Mouse (Mus musculus) left cerebral cortex, postnatal 25 days (tissue): ENCODE measurements around the gene Rfx8. TPM values are rescaled to one million over a fixed set of nuclear protein-coding genes. Genes with fewer than 3 reads are reported as not detected.

Experiments used
- DNase-seq, 2 experiments: peaks; one replicate each; pipeline ENCODE4 v3.0.0; 2022; ENCODE audit warnings: low spot score in 2 of 2, mixed read lengths in 1 of 2
- intact Hi-C: fragments of 180-260 bp; cut with DNase I; formaldehyde crosslinking; loops from one replicate; pipeline ENCODE4 v1.15.1; 2025
- total RNA-seq, 2 experiments: library from RNA; stranded (reverse); gene quantifications; 2 replicates each; pipeline ENCODE4 v1.2.3; 2021

Rfx8 gene
- total RNA-seq, 2 experiments from 2014 or later, result 0.16 TPM; not detected in 1

DNA sequence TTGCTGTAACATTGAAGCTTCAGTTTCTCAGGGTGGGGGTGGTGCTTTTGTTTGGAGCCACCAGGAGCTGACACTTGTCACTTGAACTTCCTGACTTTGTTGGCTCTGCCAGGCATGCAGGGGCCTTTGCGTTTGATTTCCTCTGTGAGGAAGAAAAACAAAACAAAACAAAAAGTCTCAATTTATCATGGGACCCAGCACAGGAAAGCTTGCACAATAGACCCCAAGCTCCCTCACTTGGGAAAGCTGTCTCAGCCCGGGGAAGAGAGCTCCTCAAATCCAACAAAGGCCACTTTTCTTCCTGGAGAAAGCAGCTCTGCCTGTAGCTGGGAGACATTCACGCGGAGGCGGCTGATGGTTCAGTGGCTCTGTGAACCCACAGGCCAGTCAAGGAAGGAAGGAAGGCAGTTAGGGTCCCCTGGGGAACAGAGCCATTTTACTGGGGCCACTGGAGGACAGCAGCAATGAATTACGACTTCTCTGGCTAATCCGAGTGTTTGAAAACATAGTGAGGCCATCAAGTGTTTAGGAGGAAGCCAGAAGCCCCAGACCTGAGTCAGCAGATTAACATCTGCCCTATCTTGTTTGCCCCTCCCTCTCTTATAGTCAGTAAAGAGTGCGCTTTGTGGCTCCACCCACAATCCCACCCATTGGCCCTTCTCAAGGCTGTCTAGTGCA lies 15.3 kb upstream of the Rfx8 start:
- DNase-seq, result no peak
- intact Hi-C loops, result loop anchor here (2.0 kb wide), 1 partner anchor 15 kb away; the partner anchor contains the start of gene Rfx8

DNA sequence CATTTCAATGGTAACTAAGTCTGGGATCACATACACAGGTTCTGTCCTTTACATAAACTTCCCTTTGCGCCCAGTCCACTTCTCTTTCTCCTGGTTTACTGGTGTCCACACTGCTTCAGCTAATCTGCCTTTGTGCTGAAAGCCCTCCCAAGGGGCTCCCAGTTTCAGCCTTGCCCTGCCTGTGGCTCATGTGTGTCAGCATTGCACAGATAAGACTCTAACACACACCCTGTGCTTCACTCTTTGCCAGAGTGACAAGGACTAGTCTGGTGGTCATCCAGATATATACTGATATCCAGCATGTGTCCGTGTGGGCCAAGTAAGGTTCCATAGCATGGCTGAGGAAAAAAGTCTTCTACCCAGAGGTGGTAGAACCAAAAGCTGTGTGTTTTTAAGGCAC lies 14.7 kb upstream of the Rfx8 start:
- no peak for DNase-seq
- intact Hi-C loops, result loop anchor here (2.0 kb wide), 1 partner anchor 15 kb away; the partner anchor contains the start of gene Rfx8

DNA sequence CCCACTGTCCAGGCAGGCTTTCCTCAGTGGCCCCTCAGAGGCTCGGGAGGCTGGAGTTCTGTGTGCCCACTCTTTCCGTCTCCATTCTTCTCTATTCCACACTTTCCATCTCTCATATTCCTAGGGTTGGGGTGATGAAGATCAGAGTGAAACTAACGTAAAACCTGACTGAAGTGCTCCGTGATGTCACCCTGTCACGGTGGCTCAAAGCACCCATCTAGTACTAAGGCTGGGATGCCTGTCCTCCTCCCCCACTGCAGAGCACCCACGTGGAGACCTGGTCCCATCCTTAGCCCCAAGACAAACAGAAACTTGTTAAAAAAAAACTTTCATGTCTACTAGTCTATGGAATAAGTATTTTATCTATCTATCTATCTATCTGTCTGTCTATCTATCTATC lies 14.1 kb upstream of the Rfx8 start:
- no peak for DNase-seq
- intact Hi-C loops, result loop anchor here (2.0 kb wide), 1 partner anchor 14 kb away; the partner anchor contains the start of gene Rfx8

DNA sequence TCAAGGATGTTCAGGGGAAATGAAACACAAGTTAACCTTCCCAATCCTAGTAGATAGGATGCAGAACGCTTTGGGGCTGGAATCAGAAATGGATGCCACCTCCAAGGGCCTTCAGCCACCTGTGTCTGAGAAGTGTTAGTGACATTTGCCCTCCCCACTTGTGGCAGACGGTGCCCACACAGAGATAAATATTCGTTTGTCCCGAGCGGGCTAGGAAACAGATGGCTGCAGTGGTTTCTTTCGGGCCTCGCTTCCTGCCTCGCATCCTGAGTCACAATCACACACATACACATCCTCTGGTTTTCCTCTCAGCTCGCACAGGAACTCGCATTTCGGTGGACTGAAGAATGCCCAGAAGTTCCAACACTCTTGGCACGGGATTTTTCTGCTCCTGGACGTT lies 13.5 kb upstream of the Rfx8 start:
- intact Hi-C loops, result loop anchor here (2.0 kb wide), 1 partner anchor 14 kb away; the partner anchor contains the start of gene Rfx8
- DNase-seq, result no peak

DNA sequence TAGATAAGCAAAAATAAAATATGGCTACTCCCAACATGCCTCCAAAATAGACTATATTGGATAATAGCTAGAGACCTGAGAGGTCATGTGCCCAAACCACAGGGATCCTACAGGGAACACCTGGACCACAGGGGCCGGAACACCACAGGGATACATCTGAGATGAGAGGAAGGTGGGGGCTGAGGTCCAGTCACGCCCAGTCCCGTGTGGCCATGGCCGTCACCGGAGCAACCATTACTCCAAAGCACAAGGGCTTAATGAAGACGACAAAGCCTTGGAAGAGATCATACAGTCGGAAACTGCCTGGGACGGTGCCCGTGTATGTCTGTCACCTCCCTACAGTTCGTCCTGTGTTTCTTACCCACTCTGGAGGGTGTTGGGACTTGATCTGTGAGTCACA lies 13.1 kb upstream of the Rfx8 start:
- intact Hi-C loops, result loop anchor here (2.0 kb wide), 1 partner anchor 13 kb away; the partner anchor contains the start of gene Rfx8
- no peak for DNase-seq

DNA sequence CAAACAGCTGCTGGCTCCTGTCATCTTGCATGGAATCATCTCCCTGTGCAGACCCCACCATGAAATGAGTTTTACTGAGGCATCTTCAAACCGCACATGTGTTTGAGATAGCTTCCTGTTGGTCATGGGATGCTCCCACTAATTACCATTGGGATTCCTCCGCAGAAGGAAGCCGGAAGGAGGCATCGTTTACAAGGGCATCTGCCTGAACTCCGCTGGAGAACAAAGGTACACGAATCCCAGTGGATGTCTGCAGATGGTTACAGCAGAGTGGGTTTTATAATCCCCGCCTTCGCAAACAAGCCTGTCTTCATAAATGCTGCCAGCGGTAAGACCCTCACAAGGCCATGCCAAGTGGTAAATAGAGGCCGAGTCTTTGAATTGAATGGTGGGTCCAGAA lies 11.3 kb upstream of the Rfx8 start:
- intact Hi-C loops, result no loop called here
- DNase-seq, result no peak

DNA sequence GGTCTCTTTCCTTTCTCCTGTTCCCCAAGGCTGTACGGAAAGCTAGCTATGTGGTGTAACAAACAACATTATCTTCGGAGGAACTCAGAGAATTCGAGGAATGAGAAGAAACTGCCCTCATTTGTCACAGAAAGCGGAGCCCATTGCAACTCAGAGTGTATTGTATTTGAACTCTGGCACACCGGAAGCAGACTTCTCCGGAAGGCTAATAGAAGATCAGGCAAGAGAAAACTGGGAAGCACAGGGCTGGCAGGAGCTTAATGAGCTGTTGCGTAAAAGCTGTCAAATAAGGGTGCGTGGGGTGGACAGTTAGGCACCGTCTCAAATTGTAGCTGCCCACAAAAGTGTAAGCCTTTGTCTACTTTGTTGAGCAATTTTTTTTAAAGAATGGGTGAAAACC lies 10.7 kb upstream of the Rfx8 start:
- no peak for DNase-seq
- intact Hi-C loops, result no loop called here

DNA sequence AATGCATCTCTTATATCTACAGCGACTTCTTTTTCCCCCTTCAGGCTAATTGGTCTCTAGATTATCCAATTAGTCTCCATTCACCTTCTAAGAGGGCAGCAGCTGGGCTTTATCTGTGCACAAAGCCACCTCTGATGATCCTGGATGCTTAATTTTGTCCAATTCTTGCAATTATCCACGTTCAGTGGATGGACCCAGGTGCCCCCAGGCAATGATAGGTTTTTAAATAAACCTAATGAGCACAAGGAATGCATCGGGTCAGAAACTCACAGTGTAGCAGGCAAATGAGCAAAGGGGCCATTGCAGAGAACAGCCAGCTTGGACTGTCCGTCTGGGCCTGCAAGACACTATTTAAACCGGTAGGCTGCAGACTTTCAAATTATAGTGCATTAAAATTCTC lies 10.1 kb upstream of the Rfx8 start:
- no peak for DNase-seq
- intact Hi-C loops, result no loop called here

DNA sequence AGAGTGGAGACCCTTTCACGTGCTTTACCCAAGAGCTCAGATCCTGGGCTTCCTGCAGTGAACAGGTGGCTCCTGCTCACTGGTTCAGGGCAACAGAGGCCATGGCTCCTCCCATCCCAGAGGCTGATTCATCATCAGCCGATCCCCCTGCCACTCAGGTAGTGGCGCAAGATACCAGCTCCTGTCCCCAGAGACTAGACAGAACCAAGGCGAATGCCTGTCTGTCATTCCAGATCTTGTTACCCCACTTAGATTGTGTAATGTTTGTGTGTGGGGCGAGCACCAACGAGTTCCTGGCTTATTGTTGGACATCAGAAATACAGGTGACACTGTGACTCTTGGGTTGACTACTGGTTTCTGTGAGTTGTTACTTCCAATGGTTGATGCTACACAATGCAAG lies 9.1 kb upstream of the Rfx8 start:
- no peak for DNase-seq
- intact Hi-C loops, result no loop called here

DNA sequence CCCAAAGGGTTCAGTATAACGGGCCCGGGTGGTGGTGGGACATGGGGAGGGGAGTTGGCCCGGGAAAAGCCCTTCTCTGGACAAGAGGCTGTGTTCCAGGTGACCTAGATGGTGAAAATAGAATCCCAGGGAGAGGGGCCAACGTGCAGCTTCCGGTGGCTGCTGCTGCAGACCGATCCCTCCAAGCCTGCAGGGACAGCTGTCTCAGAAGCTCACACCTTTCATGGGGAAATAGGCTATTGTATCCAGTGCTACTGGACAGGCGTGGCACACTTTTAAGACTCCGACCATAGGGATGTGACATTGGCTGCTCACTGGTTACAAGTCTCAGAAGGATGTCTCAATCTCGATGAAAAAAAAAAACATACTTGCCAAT lies 542 bp upstream of the Rfx8 start:
- no peak for DNase-seq
- intact Hi-C loops, result loop anchor here (2.0 kb wide), 1 partner anchor 13 kb away; no protein-coding TSS in a partner anchor

DNA sequence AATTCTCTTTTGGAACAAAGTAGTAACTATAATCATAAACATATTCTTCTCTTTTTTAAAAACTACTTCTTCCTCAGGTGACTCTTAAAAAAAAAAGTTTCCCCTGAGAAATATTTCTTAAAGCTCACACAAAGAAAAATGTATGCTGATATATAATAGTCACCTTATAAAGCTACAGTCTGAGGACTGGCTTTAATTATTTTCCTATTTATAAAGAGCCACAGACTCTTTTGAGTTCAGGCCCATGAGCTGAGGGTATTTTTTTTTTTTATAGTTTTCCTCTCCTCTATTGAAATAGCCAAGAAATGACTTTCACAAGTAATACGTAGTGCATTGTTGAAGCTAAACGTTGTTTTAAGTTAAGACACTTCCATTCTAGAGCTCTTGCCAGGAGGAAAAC lies 611 bp downstream of the Rfx8 start:
- DNase-seq, result no peak
- intact Hi-C loops, result loop anchor here (2.0 kb wide), 1 partner anchor 15 kb away; no protein-coding TSS in a partner anchor

DNA sequence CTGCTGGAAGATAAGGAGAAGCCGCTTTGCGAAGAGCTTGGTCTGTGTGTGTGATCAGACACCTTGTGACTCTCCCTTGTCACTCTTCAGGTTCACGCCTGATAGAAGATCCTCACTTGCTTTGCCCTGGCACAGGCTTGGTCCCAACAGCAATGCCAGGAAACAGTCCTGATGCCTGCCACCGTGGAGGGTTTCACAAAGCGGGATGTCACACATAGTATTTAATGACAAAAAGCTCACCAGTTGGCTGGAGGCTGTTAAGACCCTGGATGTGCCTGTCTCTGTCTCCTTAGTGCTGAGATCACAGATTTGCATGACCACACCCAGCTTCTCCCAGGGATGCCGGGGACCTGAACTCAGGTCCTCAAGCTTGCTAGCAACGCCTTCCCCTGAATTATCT lies 5.2 kb downstream of the Rfx8 start:
- DNase-seq, result no peak
- intact Hi-C loops, result no loop called here

DNA sequence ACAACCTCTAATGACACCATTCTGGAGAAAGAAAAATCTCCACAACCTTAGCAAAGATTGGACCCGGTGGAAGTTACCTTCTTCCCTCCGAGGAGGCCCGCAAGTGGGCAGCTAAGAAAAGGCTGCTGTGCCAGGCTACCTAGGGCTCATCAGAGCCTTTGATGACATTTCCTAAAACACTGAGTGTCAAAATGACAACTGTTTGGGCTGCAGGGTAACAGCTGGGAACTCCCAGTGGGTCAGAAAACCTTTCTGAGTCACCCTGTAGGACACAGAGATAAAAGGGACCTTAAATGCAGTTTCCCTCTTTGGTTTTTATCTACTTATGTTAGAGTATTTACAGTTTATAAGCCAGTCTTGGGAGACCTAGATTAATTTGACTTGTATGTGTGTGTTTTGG lies 6.1 kb downstream of the Rfx8 start:
- no peak for DNase-seq
- intact Hi-C loops, result no loop called here

DNA sequence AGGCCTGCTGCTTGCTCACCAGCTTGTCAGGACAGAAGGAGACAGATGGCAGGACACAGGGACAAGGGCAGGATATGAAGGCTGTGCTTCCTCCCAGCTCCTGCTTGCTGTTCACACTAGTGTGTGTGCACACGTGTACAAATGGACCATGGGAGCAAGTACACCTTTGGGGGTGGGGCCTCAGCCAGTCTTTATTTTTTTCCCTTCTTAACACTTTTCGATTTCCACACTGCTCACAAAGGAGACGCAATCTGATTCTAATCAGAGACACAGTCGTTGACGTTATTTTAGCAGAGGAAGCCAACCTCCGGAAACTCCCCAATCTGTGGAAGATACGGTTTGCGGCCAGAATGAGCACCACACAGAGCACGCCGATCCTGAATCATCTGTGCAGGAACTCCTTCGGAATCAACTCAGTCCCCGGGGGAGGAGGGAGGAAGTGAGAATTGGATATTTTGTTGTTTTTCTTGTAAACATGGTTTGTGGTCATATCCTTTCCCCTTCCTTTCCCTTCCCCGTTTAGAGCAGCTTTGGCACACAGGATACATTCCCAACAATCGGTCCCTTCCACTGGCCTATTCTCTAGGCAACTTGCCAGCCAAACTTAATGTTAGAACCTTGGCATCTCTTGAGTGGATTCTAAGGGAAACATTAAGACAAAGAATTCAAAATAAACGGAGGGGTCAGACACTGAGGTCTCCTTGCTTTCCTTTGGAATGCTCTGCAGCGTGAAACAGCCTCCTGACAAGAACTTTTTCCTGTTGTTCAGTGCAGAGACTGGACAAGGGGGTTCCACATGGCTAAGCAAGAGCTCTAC lies 6.7 kb downstream of the Rfx8 start:
- intact Hi-C loops, result no loop called here
- DNase-seq, result peak in 1 of 2 experiments; percentile 28

DNA sequence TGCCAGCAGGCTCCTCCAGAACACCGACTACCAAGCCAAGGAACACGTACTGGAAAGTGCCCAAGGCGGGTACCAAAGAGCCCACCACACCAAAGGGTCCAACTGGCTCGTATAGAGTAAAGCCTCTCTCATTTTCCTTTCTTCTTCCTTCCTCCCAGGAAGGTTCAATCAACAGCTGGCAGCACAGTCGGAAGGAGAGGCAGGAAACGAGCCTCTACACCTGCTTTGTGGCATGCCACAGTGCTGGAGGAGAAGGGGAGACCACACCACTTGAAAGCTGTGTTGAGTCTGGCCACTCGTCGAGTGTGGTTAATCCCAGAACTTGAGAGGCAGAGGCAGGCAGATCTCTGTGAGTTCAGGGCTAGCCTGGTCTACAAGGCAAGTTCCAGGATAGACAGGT lies 7.5 kb downstream of the Rfx8 start:
- no peak for DNase-seq
- intact Hi-C loops, result no loop called here

DNA sequence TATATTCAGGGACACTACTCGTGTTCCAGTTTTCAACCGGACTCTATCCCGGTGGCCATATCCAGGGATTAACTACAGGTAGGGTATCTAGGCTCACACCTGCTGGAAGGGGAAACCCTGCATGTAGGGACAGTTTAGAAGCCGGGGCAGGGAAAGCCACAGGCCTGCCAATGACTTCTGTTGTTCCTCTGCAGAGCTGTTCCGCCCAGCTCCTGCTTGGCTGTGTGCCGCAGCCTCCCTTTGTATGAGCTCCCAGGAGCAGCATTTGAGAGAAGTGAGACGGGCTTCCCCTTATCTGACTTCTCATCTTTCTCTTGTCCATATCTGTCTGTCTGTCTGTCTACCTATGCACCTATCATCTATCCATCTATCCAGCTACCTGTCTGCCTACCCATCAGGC lies 8.5 kb downstream of the Rfx8 start:
- intact Hi-C loops, result no loop called here
- DNase-seq, result no peak

DNA sequence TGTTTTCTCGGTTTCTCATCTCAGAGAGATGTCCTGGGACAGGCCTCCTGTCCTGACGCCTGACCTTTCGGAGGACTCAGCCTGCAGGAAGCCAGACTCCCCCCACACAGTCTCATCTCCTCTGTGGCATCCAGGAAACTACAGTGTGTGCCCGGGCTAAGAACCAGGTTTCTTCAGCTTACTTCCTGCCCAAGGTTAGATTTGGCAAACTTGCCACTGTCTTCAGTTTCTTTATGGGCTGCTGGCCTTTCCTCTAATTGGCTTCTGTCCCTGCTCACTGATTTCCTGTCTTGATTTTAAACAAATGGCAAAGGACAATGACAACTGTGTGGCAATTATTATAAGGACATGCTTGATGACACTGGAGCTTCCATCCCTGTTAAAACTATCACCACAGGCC lies 10.2 kb downstream of the Rfx8 start:
- intact Hi-C loops, result no loop called here
- no peak for DNase-seq

DNA sequence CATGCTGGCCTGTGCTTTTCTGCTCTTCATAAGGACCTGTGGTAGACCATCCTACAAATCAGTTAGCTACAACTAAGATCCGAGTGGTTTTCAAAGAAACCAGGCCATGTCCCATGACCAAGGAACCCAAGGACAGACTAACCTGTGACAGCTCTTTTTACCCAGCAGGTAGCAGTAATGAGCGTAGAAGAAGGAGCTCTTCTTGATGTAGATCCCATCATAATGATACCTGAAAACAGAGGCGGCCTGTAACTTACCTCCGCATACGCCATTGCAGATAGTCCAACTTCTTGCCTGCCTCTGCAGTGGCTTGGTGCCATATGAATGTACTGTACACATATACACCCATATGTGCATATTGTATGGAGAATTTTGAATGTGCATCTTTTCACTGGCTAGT lies 10.8 kb downstream of the Rfx8 start:
- no peak for DNase-seq
- intact Hi-C loops, result no loop called here

DNA sequence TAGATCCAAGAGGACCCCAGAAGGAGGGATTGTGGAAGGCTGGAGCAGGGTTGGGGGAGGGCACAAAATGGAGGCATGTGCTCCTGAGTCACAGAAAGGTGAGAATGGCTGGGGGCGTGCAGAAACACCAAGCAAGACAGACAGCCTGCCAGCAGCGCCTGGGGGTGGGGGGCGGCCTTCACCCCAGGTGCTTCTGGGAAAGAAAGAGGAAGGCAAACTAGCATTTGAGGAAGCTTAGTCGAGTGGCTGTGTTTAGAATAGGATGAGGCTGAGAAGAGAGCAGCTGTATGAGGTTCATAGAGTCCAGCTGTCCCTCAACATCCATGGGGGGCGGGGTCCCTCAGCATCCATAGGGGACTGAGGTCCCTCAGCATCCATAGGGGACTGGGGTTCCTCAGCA lies 12.0 kb downstream of the Rfx8 start:
- intact Hi-C loops, result no loop called here

DNA sequence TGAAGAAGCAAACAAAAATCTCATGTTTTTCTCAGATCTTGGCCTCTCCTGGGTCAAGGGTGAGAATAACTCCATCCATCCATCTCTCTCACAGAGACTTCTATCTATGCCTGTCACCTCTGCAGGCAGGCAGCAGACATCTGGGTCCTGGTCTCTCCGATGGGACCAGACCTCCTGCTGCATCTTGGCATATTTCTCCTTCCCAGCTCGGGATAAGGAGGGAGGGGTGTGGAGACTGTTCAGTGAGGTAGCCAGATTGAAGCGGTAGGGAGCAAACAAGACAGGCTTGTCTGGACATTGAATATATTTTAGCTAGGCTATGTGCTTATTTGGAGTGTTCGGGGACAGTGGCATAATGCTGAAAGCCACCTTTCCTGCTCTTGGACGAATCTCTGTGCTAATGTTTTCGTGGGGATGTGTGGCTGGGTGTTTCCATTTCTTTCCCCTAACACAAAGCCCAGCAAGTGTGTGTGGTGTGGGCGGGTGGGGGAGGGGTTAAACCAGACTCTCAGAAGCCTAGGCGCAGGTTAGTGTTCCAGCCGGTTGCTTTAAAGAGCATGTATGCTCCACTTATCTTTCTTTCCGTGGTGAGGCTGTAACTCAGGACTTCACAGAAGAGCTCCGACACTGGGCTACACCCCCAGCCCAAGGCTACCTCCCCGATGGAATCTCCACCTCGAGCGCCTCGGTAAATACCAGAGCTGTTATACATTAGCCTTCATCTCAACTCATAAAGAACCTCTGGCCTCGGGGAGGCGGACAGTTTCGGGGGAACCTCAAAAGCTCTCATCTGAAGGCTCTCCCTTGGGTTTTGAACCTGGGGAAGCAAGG lies 18.4 kb downstream of the Rfx8 start:
- intact Hi-C loops, result no loop called here
- no peak for DNase-seq

More for the DNA sequence above, 12.0 kb downstream of the Rfx8 start:
- DNase-seq, result no peak
